Mouse (Mus musculus) olfactory bulb, adult 2 months (tissue): ENCODE data around the gene Pde8b.

ENCODE experiments used
- CTCF ChIP-seq: fragments of 200-500 bp; IDR thresholded peaks from 2 replicates; pipeline ENCODE4 v1.5.1; 2012; ENCODE audit warnings: low read depth, mild to moderate bottlenecking, low read length, moderate library complexity; ENCODE audit not compliant: insufficient read depth
- POLR2A ChIP-seq: fragments of 200-500 bp; IDR thresholded peaks from 2 replicates; pipeline ENCODE4 v1.6.1; 2012; ENCODE audit warnings: mild to moderate bottlenecking, low read depth, low read length, moderate library complexity; ENCODE audit not compliant: insufficient read depth

DNA sequence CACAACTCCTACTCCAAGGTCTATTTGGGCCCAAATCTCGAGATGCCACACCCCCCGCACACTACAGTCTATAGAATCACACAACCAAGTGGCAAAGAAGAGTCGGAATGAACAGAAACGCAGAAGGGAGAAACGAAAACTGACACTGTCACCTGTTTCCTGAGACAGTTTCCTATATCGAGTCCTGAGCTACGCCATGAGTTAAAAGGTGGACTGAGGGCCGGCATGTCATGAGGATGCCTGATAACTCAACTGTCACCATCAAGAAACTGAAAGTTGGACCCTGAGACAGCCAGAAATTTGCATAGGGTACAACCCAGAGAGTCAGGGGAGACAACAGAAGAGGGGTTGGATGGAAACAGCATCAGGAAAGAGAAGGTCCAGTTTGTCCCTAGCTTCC, 148.8 kb downstream of the Pde8b start:
- no peak for TF ChIP-seq CTCF
- TF ChIP-seq POLR2A = no peak
